Mouse (Mus musculus): ENCODE data around the gene Etl4.

- TF ChIP-seq POLR2A (IDR thresholded peaks at IDR 0.05; ENCODE audit: borderline replicate concordance, extremely low read depth, low read depth, low read length) (no peak), CTCF (IDR thresholded peaks at IDR 0.05; ENCODE audit: insufficient read depth, low read length) (no peak)
These were observed 202.1 kb downstream of the Etl4 start for GRCm38 (mm10) chr2:20111703-20112102.

All from lung, adult 2 months (tissue).